Comparison of ENCODE assay signal across 13 mouse cellular contexts in the genomic region with DNA sequence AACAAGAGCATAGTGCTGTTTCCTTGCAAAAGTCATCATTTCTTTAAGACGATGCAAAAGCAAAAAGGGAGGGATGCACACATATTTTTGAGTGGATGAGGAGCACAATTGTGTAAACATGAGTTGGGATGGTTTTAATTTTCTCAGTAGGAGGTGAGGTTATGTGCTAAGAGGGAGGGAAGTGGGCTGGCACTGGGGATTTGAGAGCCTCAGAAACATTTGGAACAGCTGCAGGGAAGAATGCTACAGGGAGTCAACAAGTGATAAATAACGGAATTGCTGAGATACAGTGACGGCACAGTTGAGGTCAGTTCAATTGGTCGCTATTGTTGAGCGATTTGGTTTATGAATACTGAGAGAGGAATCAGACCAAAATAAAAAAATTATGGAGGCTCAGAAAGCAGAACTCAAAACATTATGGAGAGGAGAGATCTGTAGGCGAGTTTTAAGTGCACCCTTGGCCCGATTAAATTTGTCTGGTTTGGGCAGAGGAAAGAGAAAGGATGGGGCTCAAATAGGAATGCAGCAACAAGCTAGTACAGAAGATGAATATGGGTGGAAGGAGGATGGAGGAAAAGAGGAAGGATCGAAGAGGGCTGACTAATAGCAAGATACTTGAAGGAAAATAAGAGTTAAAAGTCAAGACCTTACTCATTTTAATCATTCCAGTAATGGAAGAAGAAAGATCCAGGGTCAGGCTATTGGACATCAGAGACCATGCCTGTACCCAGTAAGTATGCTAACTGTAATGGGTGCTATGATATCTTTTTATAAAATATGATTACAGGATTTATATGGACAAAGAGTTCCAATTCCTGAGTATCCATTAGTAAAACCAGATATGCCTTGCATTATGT.
DNase-seq lines count a peak whose midpoint lies in the region; ATAC-seq and TF ChIP-seq lines count a peak whose summit lies in the region.
"Had no signal": no experiment of that assay in that cellular context is flagged by ENCODE, and none has a peak within 500 bp of the region (broad histone marks: within the 10 kb centered on the region; RNA-seq: fewer than 3 reads in every experiment).

No protein-coding gene starts in this region.

- WGBS in kidney, adult 2 months = 33% methylated on average over 8 of the region's 8 CpGs
- WGBS in embryonic facial prominence, embryonic 10.5 days = 43% methylated on average over 8 of the region's 8 CpGs
- 13% methylated on average over 8 of the region's 8 CpGs for WGBS in limb, embryonic 13.5 days

- TF ChIP-seq POLR2A in kidney, adult 2 months (IDR thresholded peaks at IDR 0.05; ENCODE audit: low read depth, low read length) = no peak

- no peak overlapping the region for H3K4me3 ChIP-seq in kidney, adult 2 months (ENCODE audit: insufficient read depth, low read depth, low read length)
- 0 out of 2 replicates have a peak overlapping the region, but pooled peaks have one; percentile 23 for H3K4me3 ChIP-seq in embryonic facial prominence, embryonic 10.5 days
- no peak overlapping the region for H3K4me3 ChIP-seq in limb, embryonic 13.5 days
- no peak overlapping the region for H3K4me3 ChIP-seq in layer of hippocampus, adult 2 months
- H3K4me3 ChIP-seq: megakaryocyte, embryonic 14.5 days had no signal

- no peak for TF ChIP-seq CTCF in kidney, adult 2 months (conservative IDR thresholded peaks at IDR 0.05; ENCODE audit: insufficient read depth, insufficient read length, low read depth, low read length)
- TF ChIP-seq CTCF in layer of hippocampus, adult 2 months (conservative IDR thresholded peaks at IDR 0.05) = no peak

- peak; percentile 74 for ATAC-seq in limb, embryonic 13.5 days (ENCODE audit: low FRiP score, low read depth)
- ATAC-seq in activated CD4-positive, CD25-positive, alpha-beta regulatory T cell, adult 4 months = no peak
- ATAC-seq: CD4-positive, CD25-positive, alpha-beta regulatory T cell, adult 4 months had no signal

- peak overlapping the region; percentile 30 for H3K4me2 ChIP-seq in limb, embryonic 13.5 days (replicated peaks)

- peak overlapping the region; percentile 31; the same call in 1 of the 2 replicates for H3K27ac ChIP-seq in kidney, adult 2 months (ENCODE audit: insufficient read depth, low read depth, low read length)
- peak overlapping the region; percentile 48 for H3K27ac ChIP-seq in embryonic facial prominence, embryonic 10.5 days (replicated peaks)
- peak overlapping the region; percentile 28 for H3K27ac ChIP-seq in limb, embryonic 13.5 days
- H3K27ac ChIP-seq in layer of hippocampus, adult 2 months = no peak overlapping the region
- H3K27ac ChIP-seq: liver, embryonic 14.5 days had no signal

- DNase-seq in kidney, adult 2 months = peak; percentile 17
- no peak for DNase-seq in kidney, postnatal 25 days
- DNase-seq in embryonic facial prominence, embryonic 10.5 days (ENCODE audit: low spot score) = peak; percentile 38
- DNase-seq in heart, postnatal 10 days = peak; percentile 42 to 57
- no peak for DNase-seq in cerebellum, adult 11-12 months
- no peak for DNase-seq in layer of hippocampus, adult 2 months (ENCODE audit: low spot score in 2 of 2)
- DNase-seq: right cerebral cortex, postnatal 25 days; thymus, adult 18-20 months had no signal

- H3K9ac ChIP-seq in limb, embryonic 13.5 days = no peak overlapping the region
- H3K9ac ChIP-seq: liver, embryonic 14.5 days had no signal

- intact Hi-C loops in heart, postnatal 10 days (cut with DNase I) = no loop called here

- no peaks in the 10 kb centered on the region for H3K4me1 ChIP-seq in kidney, adult 2 months (ENCODE audit: control insufficient read depth, insufficient read depth, low read length)
- H3K4me1 ChIP-seq in embryonic facial prominence, embryonic 10.5 days = peaks cover 18% of the 10 kb centered on the region
- H3K4me1 ChIP-seq in limb, embryonic 13.5 days = peaks cover 14% of the 10 kb centered on the region
- H3K4me1 ChIP-seq: megakaryocyte, embryonic 14.5 days had no signal

- H3K27me3 ChIP-seq in kidney, adult 2 months (replicated peaks; ENCODE audit: control insufficient read depth, insufficient read depth, low read length) = no peaks in the 10 kb centered on the region
- no peaks in the 10 kb centered on the region for H3K27me3 ChIP-seq in embryonic facial prominence, embryonic 10.5 days (replicated peaks; ENCODE audit: low read depth, poor library complexity, severe bottlenecking)
- no peaks in the 10 kb centered on the region for H3K27me3 ChIP-seq in limb, embryonic 13.5 days
- H3K27me3 ChIP-seq: megakaryocyte, embryonic 14.5 days had no signal

- H3K9me3 ChIP-seq in embryonic facial prominence, embryonic 10.5 days = no peaks in the 10 kb centered on the region
- H3K9me3 ChIP-seq in limb, embryonic 13.5 days = 0 out of 2 replicates have a peak, but pooled peaks cover 4% of the 10 kb centered on the region
- H3K9me3 ChIP-seq: megakaryocyte, embryonic 14.5 days had no signal

- H3K36me3 ChIP-seq in kidney, adult 2 months (ENCODE audit: control insufficient read depth, insufficient read depth, low read length) = no peaks in the 10 kb centered on the region
- no peaks in the 10 kb centered on the region for H3K36me3 ChIP-seq in embryonic facial prominence, embryonic 10.5 days (replicated peaks)
- H3K36me3 ChIP-seq in limb, embryonic 13.5 days = no peaks in the 10 kb centered on the region

Comparison
In these comparisons a context has a peak if more than half of its experiments do, and no peak if none do; other contexts are left out.
1. DNase-seq: peak in kidney, adult 2 months (single experiment), embryonic facial prominence, embryonic 10.5 days (single experiment) and heart, postnatal 10 days (2 of 2); none in kidney, postnatal 25 days (0 of 2), cerebellum, adult 11-12 months (single experiment) and layer of hippocampus, adult 2 months (0 of 2).